Mouse (Mus musculus) activated CD4-positive, CD25-positive, alpha-beta regulatory T cell (primary cell): ENCODE data around the gene Pdia4. TPM values are rescaled to one million over a fixed set of nuclear protein-coding genes. Genes with fewer than 3 reads are reported as not detected.

Source experiments
- polyA plus RNA-seq, 2 experiments: library from polyadenylated mRNA; unstranded; fragments of 100-300 nt; shearing (Covaris generic); gene quantifications; one replicate each; pipeline ENCODE4 v1.2.1; 2017

The Pdia4 gene
- 100 to 1,000 TPM in 1 of 2 experiments, 10 to 100 TPM in 1; 94.1 to 168 TPM for polyA plus RNA-seq

DNA sequence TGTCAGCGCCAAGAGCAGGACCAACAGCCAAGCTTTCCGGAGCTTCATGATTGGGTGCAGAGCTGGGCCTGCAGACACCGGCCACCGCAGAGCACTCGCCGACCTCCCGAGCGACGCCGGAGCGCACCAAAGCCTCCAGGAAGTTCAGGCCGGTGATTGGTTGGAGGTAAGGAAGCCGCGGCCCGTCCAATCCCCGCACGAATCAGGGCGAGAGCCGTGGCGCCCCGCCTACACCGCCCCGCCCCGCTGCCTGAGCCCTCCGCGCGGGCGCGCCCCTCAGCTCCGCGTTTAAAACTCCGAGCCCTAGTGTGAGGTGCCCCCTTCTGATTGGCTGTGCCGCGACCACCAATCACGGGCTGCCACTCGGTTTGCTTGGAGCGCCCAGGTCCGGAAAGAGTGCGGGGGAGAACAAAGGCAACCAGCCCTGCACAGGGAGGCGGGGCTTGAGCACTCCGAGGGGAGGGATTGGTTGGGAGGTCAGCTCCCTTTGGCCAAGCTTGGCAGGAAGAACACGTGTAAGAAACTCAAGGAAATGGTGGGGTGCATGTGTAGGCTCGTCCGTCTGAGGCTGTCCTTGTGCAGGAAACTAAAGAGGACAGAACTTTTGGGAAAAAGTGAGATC lies at the start of gene Pdia4:
Gene Pdia4 (minus strand): TSS at position 174 of the 622 bp plus-strand sequence.

DNA sequence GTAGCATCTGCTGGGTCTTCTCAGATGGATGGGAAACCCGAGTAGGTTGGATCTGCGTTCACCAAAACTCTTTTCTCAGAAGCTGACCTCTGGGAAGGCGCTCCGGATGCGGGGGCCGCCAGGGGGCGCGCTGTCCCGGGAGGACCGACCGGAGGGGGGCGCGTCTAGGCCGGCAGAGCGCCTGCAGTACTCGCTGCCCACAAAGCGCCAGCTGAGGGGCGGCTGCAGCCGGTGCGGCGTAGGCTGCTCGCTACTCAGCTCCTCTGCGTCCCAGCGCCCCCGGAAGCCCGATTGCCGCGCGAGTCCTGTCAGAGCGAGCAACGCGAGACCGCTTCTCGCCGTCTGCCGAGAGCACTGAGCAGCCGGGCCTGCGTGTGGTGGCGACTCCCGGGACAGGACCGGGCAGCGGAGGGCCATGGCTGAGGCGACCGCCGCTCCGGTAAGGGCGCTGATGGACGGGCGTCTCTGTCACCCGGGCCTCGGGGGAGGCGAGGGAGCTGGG lies 22.3 kb upstream of the Pdia4 start, which contains the start of gene Zfp398:
Gene Zfp398 (plus strand): TSS at position 180 of the 502 bp plus-strand sequence.

DNA sequence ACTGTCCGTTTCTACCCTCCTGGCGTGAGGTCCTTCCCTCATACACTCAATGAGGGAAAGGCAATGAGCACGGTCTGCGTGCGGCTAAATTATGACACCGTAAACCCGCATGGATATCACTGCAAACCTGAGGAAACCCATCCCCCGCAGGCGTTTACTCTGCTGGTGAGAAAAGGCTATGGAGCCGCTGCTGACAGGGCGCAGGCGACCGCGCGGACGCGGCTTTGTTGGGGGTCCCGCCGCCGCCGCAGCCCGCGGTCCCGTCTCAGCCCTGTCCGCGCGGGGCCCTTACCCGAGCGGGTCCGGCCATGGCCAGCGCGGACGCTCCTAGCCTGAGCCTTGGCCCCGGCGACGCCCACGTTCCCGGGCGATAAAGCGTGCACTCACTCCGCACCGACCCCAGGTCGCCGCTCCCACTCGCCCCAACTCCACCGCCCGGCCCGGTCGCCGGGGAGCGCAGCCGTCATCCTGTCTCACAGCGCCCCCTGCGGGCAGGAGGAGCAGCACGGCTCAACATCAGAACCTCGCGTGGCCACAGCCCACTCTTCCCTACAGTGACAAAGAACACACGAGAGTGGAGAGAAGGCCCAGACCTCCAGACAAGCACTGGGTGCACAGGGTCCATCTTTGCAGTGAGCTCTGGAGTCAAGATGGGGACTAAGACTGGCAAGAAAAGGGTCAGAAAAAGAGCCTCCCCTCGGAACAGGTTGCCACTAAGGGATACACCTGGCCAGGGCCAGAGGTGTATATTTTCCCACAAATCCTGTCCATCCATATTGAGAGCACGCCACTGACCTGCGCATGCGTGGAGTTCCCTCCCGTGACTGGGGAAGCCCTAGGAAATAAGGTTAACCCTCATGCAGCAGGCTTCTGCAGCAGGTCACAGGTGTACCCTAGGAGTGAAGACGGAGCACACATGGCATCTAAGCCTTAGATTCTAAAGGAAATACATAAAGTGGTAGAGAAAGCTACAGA lies 17.2 kb upstream of the Pdia4 start, which contains the start of gene Zfp786:
Gene Zfp786 (minus strand): TSS at position 764 of the 975 bp plus-strand sequence.

Other genes starting within 250 kb of the Pdia4 start
- 10 to 100 TPM; 61.8 to 62.6 TPM for gene Ezh2, start 218.1 kb downstream of the Pdia4 start, polyA plus RNA-seq
- gene Zfp786, start 17.4 kb upstream of the Pdia4 start, polyA plus RNA-seq: under 1 TPM; 0.07 to 0.18 TPM
- 10 to 100 TPM; 16.0 to 20.3 TPM for gene Zfp398, start 22.2 kb upstream of the Pdia4 start, polyA plus RNA-seq
- gene Zfp282, start 63.8 kb upstream of the Pdia4 start, polyA plus RNA-seq: 10 to 100 TPM in 1 of 2 experiments, 1 to 10 TPM in 1; 8.8 to 11.4 TPM
- gene Zfp212, start 107.0 kb upstream of the Pdia4 start, polyA plus RNA-seq: 10 to 100 TPM; 14.6 to 18.0 TPM
- gene Zfp956, start 140.0 kb upstream of the Pdia4 start, polyA plus RNA-seq: 10 to 100 TPM; 19.6 to 32.5 TPM
- 10 to 100 TPM; 26.7 to 30.0 TPM for gene Zfp777, start 235.5 kb upstream of the Pdia4 start, polyA plus RNA-seq